Mouse (Mus musculus): Measurements from ENCODE around the gene Dnah1.
A peak's percentile ranks its signal among the peaks of the same experiment; 100 is the strongest.

Dnah1 gene

GRCm38 (mm10) chr14:31233070-31233995, 90.4 kb downstream of the Dnah1 start:
- no peak for DNase-seq

GRCm38 (mm10) chr14:31232404-31233069, 91.2 kb downstream of the Dnah1 start:
- no peak for DNase-seq

DNA sequence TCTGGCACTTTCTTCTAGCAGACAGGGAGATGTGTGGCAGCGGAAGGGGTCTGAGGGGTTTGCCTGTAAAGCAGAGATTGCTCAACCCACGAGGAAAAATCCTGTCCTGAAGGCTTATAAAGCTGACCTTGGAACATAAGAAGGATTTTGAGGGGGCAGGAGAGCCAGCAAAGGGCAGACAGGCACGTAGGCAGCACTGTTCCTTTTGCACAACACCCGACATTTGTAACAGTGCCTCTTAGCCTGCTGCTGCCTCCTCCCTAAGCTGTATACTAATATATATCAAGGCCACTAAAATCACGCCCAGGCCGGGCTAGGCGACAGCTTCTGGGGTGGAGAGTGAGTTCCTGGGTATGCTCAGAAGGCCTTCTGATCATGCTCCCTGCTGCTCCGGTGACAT, 93.3 kb downstream of the Dnah1 start:
- no peak for DNase-seq

DNA sequence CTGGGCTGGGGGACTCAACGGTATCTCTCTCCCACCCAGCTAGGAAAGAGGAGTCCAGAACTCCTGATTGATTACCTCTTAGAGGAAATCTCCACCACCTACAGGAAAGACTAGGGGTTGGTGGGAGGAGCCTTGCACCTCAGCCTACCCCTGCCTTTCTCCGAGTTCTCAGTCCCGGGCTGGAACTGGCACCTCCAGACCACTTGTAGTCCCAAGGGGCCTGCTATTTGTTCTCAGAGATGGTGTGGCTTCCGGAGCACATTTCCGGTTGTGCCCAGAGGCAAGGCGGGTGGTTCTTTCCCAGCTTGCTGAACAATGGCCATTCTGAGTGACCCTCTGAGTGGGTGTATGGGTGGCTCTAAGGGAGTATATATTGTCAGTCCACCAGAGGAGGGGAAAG, 95.5 kb downstream of the Dnah1 start:
- peak; percentile 63 to 66 for DNase-seq

GRCm38 (mm10) chr14:31226978-31227377, 96.7 kb downstream of the Dnah1 start:
- no peak for DNase-seq

DNA sequence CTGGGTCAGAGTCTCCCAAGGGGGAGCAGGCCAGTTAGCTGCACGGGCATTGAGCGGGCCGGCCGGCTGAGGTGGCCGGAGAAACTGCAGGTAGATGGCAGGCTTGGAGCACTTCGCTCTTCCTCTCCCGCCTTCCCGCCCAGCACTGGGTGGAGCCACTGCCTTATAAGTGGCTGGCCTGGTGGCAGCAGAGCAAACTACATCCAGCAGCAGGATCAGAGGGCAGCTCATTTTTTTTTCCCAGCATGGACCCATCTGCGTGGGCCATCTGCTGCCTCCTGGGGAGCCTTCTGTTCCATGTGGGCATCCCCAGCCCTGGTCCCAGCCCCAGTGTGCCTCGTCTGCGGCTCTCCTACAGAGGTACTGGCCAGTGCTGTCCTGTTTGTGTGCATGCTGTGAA, 106.0 kb downstream of the Dnah1 start, which contains the start of gene Sema3g:
Sema3g (plus strand) TSS at position 195 of the 400 bp plus-strand sequence.
- DNase-seq, result peak; percentile 61 to 67

DNA sequence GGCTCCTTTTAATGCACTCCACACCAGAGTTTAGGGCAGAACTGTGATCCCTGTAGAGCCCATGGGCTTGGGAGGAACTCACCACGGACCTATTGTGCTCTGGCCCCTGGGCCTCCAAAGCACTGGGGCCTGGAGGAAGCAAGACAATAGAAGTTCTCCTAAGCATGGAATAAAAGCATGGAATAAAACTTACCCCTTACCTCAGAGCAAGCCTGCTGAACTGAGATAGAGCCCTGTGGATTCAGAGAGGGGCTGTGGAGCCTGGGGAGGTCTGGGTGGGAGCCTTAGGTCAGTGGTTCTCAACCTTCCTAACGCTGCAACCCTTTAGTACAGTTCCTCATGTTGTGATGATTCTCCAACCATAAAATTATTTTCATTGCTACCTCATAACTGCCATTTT, 106.8 kb downstream of the Dnah1 start, which contains the start of gene Nisch:
Nisch (minus strand) TSS at position 101 of the 400 bp plus-strand sequence.
- DNase-seq, result no peak

GRCm38 (mm10) chr14:31215157-31216002, 108.3 kb downstream of the Dnah1 start:
- DNase-seq, result peak; percentile 81 to 83

DNA sequence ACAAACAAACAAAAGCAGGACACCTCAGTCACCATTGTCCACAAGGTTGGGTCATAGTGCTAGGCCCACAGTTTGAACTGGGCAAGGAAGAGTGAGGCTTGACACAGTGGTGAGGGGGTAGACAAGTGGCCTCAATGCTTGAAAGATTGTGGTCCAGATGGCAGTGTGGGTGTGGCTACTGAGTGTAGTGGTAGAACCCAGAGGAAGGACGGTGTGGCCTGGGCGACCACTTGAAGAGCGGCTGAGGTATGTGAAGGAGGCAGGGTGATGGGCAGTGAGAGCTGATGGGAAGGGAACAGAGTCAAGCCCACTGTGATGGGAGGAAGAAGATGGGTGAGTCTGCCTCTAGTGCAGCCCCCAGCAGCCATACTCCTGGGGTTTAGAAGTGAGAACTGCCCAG, 109.0 kb downstream of the Dnah1 start:
- DNase-seq, result no peak

GRCm38 (mm10) chr14:31213868-31214267, 109.8 kb downstream of the Dnah1 start:
- DNase-seq, result no peak

- DNase-seq, result no peak
Observed at GRCm38 (mm10) chr14:31212499-31212898, 111.2 kb downstream of the Dnah1 start.

DNA sequence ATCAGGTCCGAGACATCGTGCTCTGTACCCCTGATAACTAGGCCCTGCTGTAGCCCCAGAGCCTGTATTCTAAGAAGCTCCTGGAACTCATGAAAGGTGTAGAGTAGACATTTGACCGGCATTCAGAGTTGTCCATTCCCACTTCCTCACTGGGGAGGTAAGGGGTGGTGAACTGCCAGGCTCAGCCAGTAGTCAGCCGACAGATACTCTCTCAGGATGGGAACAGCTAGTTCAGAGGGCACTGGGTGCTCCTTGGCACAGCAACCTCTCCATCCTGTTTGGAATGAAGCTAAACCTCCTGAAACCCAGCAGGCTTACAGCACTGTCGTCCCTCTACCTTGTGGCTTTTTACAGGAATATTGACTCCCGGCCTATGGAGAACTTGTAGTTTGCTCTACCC, 111.8 kb downstream of the Dnah1 start:
- no peak for DNase-seq

Measured in B cell, adult 2 months (primary cell).